Mouse (Mus musculus) stomach, embryonic 14.5 days (tissue): Measurements from ENCODE around the gene Prdm5. TPM values are rescaled to one million over a fixed set of nuclear protein-coding genes. Genes with fewer than 3 reads are reported as not detected.

Experiments used
- ATAC-seq: fragments of 200-750 bp; cut with Nextera tagmentation; 2 replicates; pipeline ENCODE4 v1.8.0; 2017; ENCODE audit warnings: low read depth, moderate TSS enrichment; ENCODE audit not compliant: insufficient number of reproducible peaks, insufficient read depth, low FRiP score
- H3K27ac ChIP-seq: fragments of 300-500 bp; sonication (generic); 2 replicates; pipeline ENCODE4 v1.5.1; 2014; ENCODE audit warnings: mild to moderate bottlenecking, low read length, moderate library complexity, mixed read lengths
- H3K27me3 ChIP-seq: fragments of 300-500 bp; sonication (generic); 2 replicates; pipeline ENCODE4 v1.6.1; 2014; ENCODE audit warnings: low read length, control low read depth, mixed read lengths; ENCODE audit not compliant: control insufficient read depth, insufficient read depth
- H3K36me3 ChIP-seq: fragments of 300-500 bp; sonication (generic); 2 replicates; pipeline ENCODE4 v1.6.1; 2014; ENCODE audit warnings: mild to moderate bottlenecking, control low read depth, low read length, moderate library complexity, mixed read lengths; ENCODE audit not compliant: control insufficient read depth, insufficient read depth
- H3K4me1 ChIP-seq: fragments of 300-500 bp; sonication (generic); 2 replicates; pipeline ENCODE4 v1.6.1; 2014; ENCODE audit warnings: low read length, control low read depth, mixed read lengths; ENCODE audit not compliant: control insufficient read depth, insufficient read depth
- H3K4me2 ChIP-seq: fragments of 300-500 bp; sonication (generic); replicated peaks from 2 replicates; pipeline ENCODE4 v1.6.1; 2014; ENCODE audit warnings: low read depth, low read length, control low read depth
- H3K4me3 ChIP-seq: fragments of 300-500 bp; sonication (generic); 2 replicates; pipeline ENCODE4 v1.5.1; 2014; ENCODE audit warnings: low read depth, low read length, control low read depth
- H3K9ac ChIP-seq: fragments of 300-500 bp; sonication (generic); replicated peaks from 2 replicates; pipeline ENCODE4 v1.6.1; 2014; ENCODE audit warnings: low read depth, mild to moderate bottlenecking, control low read depth, low read length, moderate library complexity, mixed read lengths
- H3K9me3 ChIP-seq: fragments of 300-500 bp; sonication (generic); 2 replicates; pipeline ENCODE4 v1.6.1; 2016; ENCODE audit warnings: low read depth, low read length, control low read depth; ENCODE audit not compliant: control insufficient read depth
- WGBS: fragments of 180-500 bp; shearing (Covaris S2); extraction: QIAGEN DNeasy Blood & Tissue Kit; methylation state at CpG from one replicate; pipeline ENCODE4 v1.1.7; 2014; 5-methylcytosine and 5-hydroxymethylcytosine counted together
- polyA plus RNA-seq: library from polyadenylated mRNA; unstranded; fragments of >200 nt; fragmentation: Nextera tagmentation; extraction: Ambion mirVana; gene quantifications from 2 replicates; pipeline ENCODE4 v1.2.1, GENCODE M21; 2014

Gene Prdm5
- polyA plus RNA-seq, 1 experiment from 2014 or later, result 27.0 TPM

GRCm38 (mm10) chr6:65797276-65797675, 18.5 kb downstream of the Prdm5 start:
- Histone ChIP-seq H3K27ac (no peak overlapping the region), H3K4me2 (no peak overlapping the region), H3K9ac (no peak overlapping the region), H3K4me3 (no peak overlapping the region), H3K36me3 (no peaks in the 10 kb centered on the region; the same call in 1 of the 2 replicates), H3K27me3 (no peaks in the 10 kb centered on the region), H3K4me1 (no peaks in the 10 kb centered on the region), H3K9me3 (no peaks in the 10 kb centered on the region)
- 74% methylated on average over 2 of the region's 2 CpGs for WGBS
- no peak for ATAC-seq

GRCm38 (mm10) chr6:65798390-65798789, 19.6 kb downstream of the Prdm5 start:
- no peaks in the 10 kb centered on the region for H3K4me1 ChIP-seq
- no peak overlapping the region for H3K9ac ChIP-seq
- no peak overlapping the region for H3K4me2 ChIP-seq
- ATAC-seq, result no peak
- 85% methylated on average over 3 of the region's 3 CpGs for WGBS
- H3K27me3 ChIP-seq, result no peaks in the 10 kb centered on the region
- no peak overlapping the region for H3K4me3 ChIP-seq
- H3K27ac ChIP-seq, result no peak overlapping the region
- no peaks in the 10 kb centered on the region; the same call in 1 of the 2 replicates for H3K36me3 ChIP-seq
- no peaks in the 10 kb centered on the region for H3K9me3 ChIP-seq

GRCm38 (mm10) chr6:65811685-65812084, 32.9 kb downstream of the Prdm5 start:
- Histone ChIP-seq H3K4me3 (no peak overlapping the region), H3K9ac (no peak overlapping the region), H3K4me2 (no peak overlapping the region), H3K9me3 (no peaks in the 10 kb centered on the region), H3K4me1 (no peaks in the 10 kb centered on the region), H3K36me3 (no peaks in the 10 kb centered on the region), H3K27me3 (no peaks in the 10 kb centered on the region), H3K27ac (no peak overlapping the region)
- ATAC-seq, result no peak
- WGBS, result 53% methylated on average over 3 of the region's 3 CpGs

GRCm38 (mm10) chr6:65818039-65818747, 39.4 kb downstream of the Prdm5 start:
- 74% methylated on average over 4 of the region's 4 CpGs for WGBS

GRCm38 (mm10) chr6:65828656-65829055, 49.9 kb downstream of the Prdm5 start:
- no peaks in the 10 kb centered on the region; the same call in 1 of the 2 replicates for H3K9me3 ChIP-seq
- no peaks in the 10 kb centered on the region for H3K27me3 ChIP-seq
- H3K4me2 ChIP-seq, result no peak overlapping the region
- no peak overlapping the region for H3K4me3 ChIP-seq
- no peak overlapping the region for H3K27ac ChIP-seq
- ATAC-seq, result no peak
- H3K9ac ChIP-seq, result no peak overlapping the region
- 53% methylated on average over 1 of the region's 1 CpGs for WGBS
- no peaks in the 10 kb centered on the region for H3K4me1 ChIP-seq
- peaks cover 5% of the 10 kb centered on the region; the same call in 1 of the 2 replicates for H3K36me3 ChIP-seq

More at GRCm38 (mm10) chr6:65818039-65818747, 39.4 kb downstream of the Prdm5 start:
- Histone ChIP-seq H3K4me3 (no peak overlapping the region), H3K9me3 (no peaks in the 10 kb centered on the region), H3K27me3 (no peaks in the 10 kb centered on the region), H3K27ac (no peak overlapping the region), H3K9ac (no peak overlapping the region), H3K4me1 (no peaks in the 10 kb centered on the region), H3K36me3 (no peaks in the 10 kb centered on the region), H3K4me2 (no peak overlapping the region)
- no peak for ATAC-seq

GRCm38 (mm10) chr6:65831443-65831842, 52.7 kb downstream of the Prdm5 start:
- H3K4me3 ChIP-seq, result no peak overlapping the region
- WGBS, result 84% methylated on average over 5 of the region's 5 CpGs
- no peak overlapping the region for H3K4me2 ChIP-seq
- H3K4me1 ChIP-seq, result no peaks in the 10 kb centered on the region
- no peak overlapping the region for H3K9ac ChIP-seq
- no peak overlapping the region for H3K27ac ChIP-seq
- ATAC-seq, result no peak
- H3K9me3 ChIP-seq, result no peaks in the 10 kb centered on the region; the same call in 1 of the 2 replicates
- H3K36me3 ChIP-seq, result peaks cover 5% of the 10 kb centered on the region; the same call in 1 of the 2 replicates
- no peaks in the 10 kb centered on the region for H3K27me3 ChIP-seq

GRCm38 (mm10) chr6:65834013-65834412, 55.2 kb downstream of the Prdm5 start:
- Histone ChIP-seq H3K9me3 (no peaks in the 10 kb centered on the region; the same call in 1 of the 2 replicates), H3K36me3 (peaks cover 5% of the 10 kb centered on the region; the same call in 1 of the 2 replicates), H3K4me3 (no peak overlapping the region), H3K4me1 (no peaks in the 10 kb centered on the region), H3K9ac (no peak overlapping the region), H3K27ac (no peak overlapping the region), H3K4me2 (no peak overlapping the region), H3K27me3 (no peaks in the 10 kb centered on the region)
- ATAC-seq, result no peak
- WGBS, result 92% methylated on average over 4 of the region's 4 CpGs

- Histone ChIP-seq H3K4me1 (no peaks in the 10 kb centered on the region), H3K27ac (no peak overlapping the region), H3K4me3 (no peak overlapping the region), H3K36me3 (no peaks in the 10 kb centered on the region), H3K9ac (no peak overlapping the region), H3K27me3 (no peaks in the 10 kb centered on the region), H3K4me2 (no peak overlapping the region), H3K9me3 (no peaks in the 10 kb centered on the region)
- ATAC-seq, result no peak
- 90% methylated on average over 4 of the region's 4 CpGs for WGBS
These were observed 63.8 kb downstream of the Prdm5 start for GRCm38 (mm10) chr6:65842579-65842978.
